Mouse (Mus musculus) induced T-regulatory cell, adult 2 months (primary cell): ENCODE results near the gene Tdrd3.

Experiments
- DNase-seq: peaks from one replicate; pipeline ENCODE4 v3.0.0-alpha.2; 2012; ENCODE audit warnings: low read depth

The Tdrd3 gene

DNA sequence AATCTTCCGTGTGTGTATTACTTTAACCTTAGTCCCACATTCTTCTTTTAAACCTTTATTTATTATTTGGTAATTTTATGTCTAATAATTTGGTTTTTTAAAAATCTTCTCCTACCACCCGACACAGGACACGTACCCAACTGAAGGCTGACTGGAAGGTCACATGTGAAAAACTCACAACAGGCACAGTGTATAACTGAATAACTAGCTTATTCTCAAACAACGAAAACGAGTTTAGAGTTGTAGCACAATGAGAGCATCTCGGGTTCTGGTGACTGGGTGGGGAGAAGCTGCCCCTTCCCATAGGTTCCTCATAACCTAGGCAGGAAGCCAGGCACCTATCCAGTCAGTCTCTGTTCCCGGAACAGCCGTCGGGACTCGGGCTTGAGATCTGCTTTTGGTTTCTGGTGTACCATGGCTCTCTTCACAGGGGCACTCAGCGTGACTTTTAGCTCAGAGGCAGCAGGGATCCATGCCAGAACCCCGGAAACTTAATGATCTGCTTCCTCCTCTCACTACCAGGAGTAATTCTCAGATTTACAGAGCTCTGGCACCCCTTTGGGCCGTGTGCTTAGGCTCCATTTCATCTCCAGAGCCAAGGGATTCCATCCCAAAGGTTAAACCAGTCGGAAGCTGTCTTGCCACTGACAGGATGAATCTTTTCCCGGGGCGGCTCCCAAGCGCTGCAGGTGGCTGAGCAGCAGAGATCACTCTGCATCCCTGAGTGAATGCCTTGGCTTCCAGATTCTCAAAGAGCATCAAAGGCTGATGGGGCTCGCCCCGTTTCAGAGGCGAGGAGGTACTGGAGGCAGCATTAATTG is 151.4 kb downstream of the Tdrd3 start:
- no peak for DNase-seq

DNA sequence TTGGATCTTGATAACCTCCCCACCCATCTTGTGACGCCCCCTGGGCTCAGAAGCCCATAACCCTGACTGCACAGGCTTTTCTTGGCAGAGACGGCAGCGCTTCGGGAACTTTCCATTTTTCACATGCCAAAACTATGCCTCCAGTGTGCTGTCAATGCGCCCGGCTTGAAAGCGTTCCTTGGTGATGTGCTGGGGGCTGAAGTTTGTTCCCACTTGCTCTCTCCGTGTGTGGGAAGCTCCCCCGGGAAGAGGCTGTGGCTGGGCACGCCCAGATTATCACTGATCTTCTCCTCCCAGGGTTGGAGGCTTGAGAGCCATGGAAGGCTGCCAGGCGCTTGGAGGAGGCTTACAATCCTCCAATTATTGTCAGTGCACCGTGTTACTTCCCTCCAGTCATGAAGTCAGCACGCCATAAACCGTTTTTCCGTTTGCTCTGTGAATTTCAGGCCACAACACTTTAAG is 152.0 kb downstream of the Tdrd3 start:
- no peak for DNase-seq

DNA sequence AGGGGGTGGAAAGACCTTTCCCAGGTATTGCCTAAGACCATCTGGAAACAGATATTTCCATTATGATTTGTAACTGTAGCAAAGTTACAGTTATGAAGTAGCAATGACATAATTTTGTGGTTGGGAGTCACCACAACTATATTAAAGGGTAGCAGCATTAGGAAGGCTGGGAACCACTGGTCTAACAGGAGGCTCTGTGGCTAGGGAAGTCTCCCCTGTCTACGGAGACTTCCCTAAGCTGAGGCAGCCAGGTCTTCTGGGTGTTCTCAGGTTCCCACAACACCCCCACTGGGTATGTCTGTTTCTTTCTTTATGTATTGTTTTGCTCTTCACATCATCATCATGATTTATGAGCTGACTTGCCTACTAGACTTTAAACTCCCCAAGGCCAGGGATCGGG is 153.0 kb downstream of the Tdrd3 start:
- no peak for DNase-seq

DNA sequence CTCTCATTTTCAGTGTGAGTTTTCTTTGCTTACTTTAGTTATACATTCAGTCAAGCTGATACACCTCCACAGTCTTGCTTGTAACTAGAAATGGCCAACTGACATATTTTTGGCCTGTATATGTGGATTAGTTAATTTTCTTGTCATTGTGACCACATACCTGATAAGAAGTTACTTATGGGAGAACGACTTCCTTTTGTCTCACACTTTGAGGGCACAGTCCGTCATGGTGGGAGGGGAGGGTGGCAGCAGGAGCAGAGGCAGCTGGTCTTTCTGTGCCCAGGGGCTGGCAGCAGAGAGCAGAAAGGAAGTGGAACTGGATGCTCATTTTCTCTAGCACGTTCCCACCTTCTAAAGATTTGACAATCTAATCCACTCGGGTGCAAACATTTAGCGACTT is 156.0 kb downstream of the Tdrd3 start:
- no peak for DNase-seq

DNA sequence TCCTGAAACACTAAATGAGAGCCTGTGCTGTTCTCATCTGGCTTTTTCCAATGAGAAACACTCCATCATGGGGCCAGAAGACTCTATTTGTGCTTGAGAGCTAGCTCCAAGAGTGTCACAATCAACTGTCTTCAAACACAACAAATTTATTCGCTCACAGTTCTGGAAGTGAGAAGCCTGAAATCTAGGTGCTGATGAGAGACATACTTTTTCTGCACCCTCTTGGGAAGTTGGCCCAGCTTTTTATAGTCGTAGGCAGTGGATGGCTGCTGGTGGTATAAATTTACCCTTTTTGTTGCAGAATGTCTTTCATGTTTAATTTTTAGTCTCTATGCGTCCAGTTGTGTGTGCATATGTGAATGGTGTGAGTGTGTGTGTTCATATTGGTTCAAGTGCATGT is 166.2 kb downstream of the Tdrd3 start:
- no peak for DNase-seq
